In the genomic region with DNA sequence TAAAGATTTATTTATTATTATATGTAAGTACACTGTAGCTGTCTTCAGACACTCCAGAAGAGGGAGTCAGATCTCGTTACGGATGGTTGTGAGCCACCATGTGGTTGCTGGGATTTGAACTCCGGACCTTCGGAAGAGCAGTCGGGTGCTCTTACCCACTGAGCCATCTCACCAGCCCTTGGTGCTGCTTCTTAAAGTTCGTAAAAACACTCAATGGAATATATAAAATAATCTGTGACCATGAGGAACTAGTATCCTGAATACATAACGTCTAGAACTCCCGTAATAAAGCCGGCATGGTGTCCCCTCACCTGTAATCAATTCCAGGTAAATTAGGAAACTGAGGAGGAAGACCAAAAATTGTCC, we compare ENCODE assay signal across 8 mouse cellular contexts. TPM values are rescaled to one million over a fixed set of nuclear protein-coding genes. Genes with fewer than 3 reads are reported as not detected.
DNase-seq lines count a peak whose midpoint lies in the region; ATAC-seq and TF ChIP-seq lines count a peak whose summit lies in the region.
"Not testable (repeated sequence)": the region's sequence is repeated elsewhere in the genome, so short reads cannot be mapped to it uniquely, and the experiment has no call there.
"Had no signal": no experiment of that assay in that cellular context is flagged by ENCODE, and none has a peak within 500 bp of the region (broad histone marks: within the 10 kb centered on the region; RNA-seq: fewer than 3 reads in every experiment).

No protein-coding gene starts in this region.

- H3K27ac ChIP-seq in forebrain, embryonic 11.5 days (ENCODE audit: low read depth, low read length); limb, embryonic 14.5 days (replicated peaks; ENCODE audit: low read depth, low read length); macrophage: not testable (repeated sequence)
- peak overlapping the region; percentile 98 for H3K27ac ChIP-seq in heart, embryonic 15.5 days
- peak overlapping the region; percentile 96; the same call in 1 of the 2 replicates for H3K27ac ChIP-seq in intestine, embryonic 16.5 days (ENCODE audit: low read length)
- peak overlapping the region; percentile 59; the same call in 1 of the 2 replicates for H3K27ac ChIP-seq in neural tube, embryonic 13.5 days (replicated peaks)

- H3K4me3 ChIP-seq in forebrain, embryonic 11.5 days (ENCODE audit: low read depth, low read length), result peak overlapping the region; percentile 99
- peak overlapping the region; percentile 88 for H3K4me3 ChIP-seq in heart, embryonic 15.5 days
- peak overlapping the region; percentile 94 for H3K4me3 ChIP-seq in intestine, embryonic 16.5 days (ENCODE audit: low read length)
- peak overlapping the region; percentile 96 for H3K4me3 ChIP-seq in limb, embryonic 14.5 days (replicated peaks; ENCODE audit: low read length)
- H3K4me3 ChIP-seq in macrophage (ENCODE audit: inconsistent target), result peak overlapping the region; percentile 23
- peak overlapping the region; percentile 99 for H3K4me3 ChIP-seq in neural tube, embryonic 13.5 days

- not testable (repeated sequence) for TF ChIP-seq POLR2A in limb, embryonic 14.5 days (IDR thresholded peaks at IDR 0.05; ENCODE audit: borderline replicate concordance, extremely low read depth, insufficient read depth, insufficient read length)

- H3K9me3 ChIP-seq in forebrain, embryonic 11.5 days (ENCODE audit: control insufficient read depth, low read length); heart, embryonic 15.5 days (replicated peaks); intestine, embryonic 16.5 days (ENCODE audit: control insufficient read depth, low read length); limb, embryonic 14.5 days (ENCODE audit: control insufficient read depth, low read length); neural tube, embryonic 13.5 days: not testable (repeated sequence)

- ATAC-seq in forebrain, embryonic 11.5 days (replicated peaks; ENCODE audit: low FRiP score); heart, embryonic 15.5 days (replicated peaks; ENCODE audit: insufficient number of reproducible peaks, insufficient read depth, low FRiP score, low read depth); limb, embryonic 14.5 days (ENCODE audit: low FRiP score, low read depth); neural tube, embryonic 13.5 days (ENCODE audit: low read depth): not testable (repeated sequence)
- 0 out of 2 replicates have a peak, but pooled peaks have one; percentile 14 for ATAC-seq in intestine, embryonic 16.5 days

- peak; percentile 24 for DNase-seq in R1 (ENCODE audit: low read depth, low spot score)
- not testable (repeated sequence) for DNase-seq in forebrain, embryonic 11.5 days (ENCODE audit: low spot score); limb, embryonic 14.5 days (ENCODE audit: low spot score)

- H3K27me3 ChIP-seq in forebrain, embryonic 11.5 days (ENCODE audit: control insufficient read depth, insufficient read depth, low read length); heart, embryonic 15.5 days; intestine, embryonic 16.5 days (replicated peaks; ENCODE audit: control insufficient read depth, insufficient read depth, low read length); limb, embryonic 14.5 days (ENCODE audit: control insufficient read depth, insufficient read depth, low read length); neural tube, embryonic 13.5 days: not testable (repeated sequence)

- not testable (repeated sequence) for H3K9ac ChIP-seq in forebrain, embryonic 11.5 days (ENCODE audit: low read length); heart, embryonic 15.5 days; intestine, embryonic 16.5 days (ENCODE audit: low read depth, low read length); limb, embryonic 14.5 days (ENCODE audit: low read depth, low read length, severe bottlenecking); neural tube, embryonic 13.5 days

- H3K4me2 ChIP-seq in forebrain, embryonic 11.5 days (ENCODE audit: low read depth, low read length, severe bottlenecking), result peak overlapping the region; percentile 27; the same call in 1 of the 2 replicates
- peak overlapping the region; percentile 63 for H3K4me2 ChIP-seq in heart, embryonic 15.5 days
- 0 out of 2 replicates have a peak overlapping the region, but pooled peaks have one; percentile 17 for H3K4me2 ChIP-seq in intestine, embryonic 16.5 days (ENCODE audit: low read depth, low read length)
- H3K4me2 ChIP-seq in limb, embryonic 14.5 days (replicated peaks; ENCODE audit: low read depth, low read length, severe bottlenecking), result peak overlapping the region; percentile 79; the same call in 1 of the 2 replicates
- peak overlapping the region; percentile 81 for H3K4me2 ChIP-seq in neural tube, embryonic 13.5 days

- peaks cover 43% of the 10 kb centered on the region for H3K79me2 ChIP-seq in macrophage (ENCODE audit: inconsistent target)

- WGBS in forebrain, embryonic 11.5 days, result 47% methylated on average over 7 of the region's 9 CpGs
- 31% methylated on average over 9 of the region's 9 CpGs for WGBS in heart, embryonic 15.5 days
- WGBS in intestine, embryonic 16.5 days, result 38% methylated on average over 7 of the region's 9 CpGs
- WGBS in limb, embryonic 14.5 days, result 39% methylated on average over 7 of the region's 9 CpGs
- WGBS in macrophage (ENCODE audit: missing documents), result 62% methylated on average over 4 of the region's 9 CpGs
- 39% methylated on average over 9 of the region's 9 CpGs for WGBS in neural tube, embryonic 13.5 days

- H3K4me1 ChIP-seq in forebrain, embryonic 11.5 days (replicated peaks; ENCODE audit: control insufficient read depth, insufficient read depth, low read length), result not testable (repeated sequence)
- H3K4me1 ChIP-seq in heart, embryonic 15.5 days (replicated peaks), result peaks cover 24% of the 10 kb centered on the region
- H3K4me1 ChIP-seq in intestine, embryonic 16.5 days (ENCODE audit: control insufficient read depth, insufficient read depth, low read length), result peaks cover 19% of the 10 kb centered on the region
- peaks cover 11% of the 10 kb centered on the region for H3K4me1 ChIP-seq in limb, embryonic 14.5 days (ENCODE audit: control insufficient read depth, insufficient read depth, low read length)
- peaks cover 30% of the 10 kb centered on the region for H3K4me1 ChIP-seq in neural tube, embryonic 13.5 days (replicated peaks)

- H3K36me3 ChIP-seq in forebrain, embryonic 11.5 days (ENCODE audit: control insufficient read depth, insufficient read depth, low read length); heart, embryonic 15.5 days; intestine, embryonic 16.5 days (ENCODE audit: control insufficient read depth, insufficient read depth, low read length); limb, embryonic 14.5 days (ENCODE audit: control insufficient read depth, insufficient read depth, low read length); macrophage (ENCODE audit: inconsistent target); neural tube, embryonic 13.5 days: not testable (repeated sequence)

RNA-seq across cellular contexts. Expression of a gene that starts 0.3 kb away (rescaled TPM):
- 121 TPM in 2 replicates for polyA plus RNA-seq in forebrain, embryonic 11.5 days (2014; fragmentation: Nextera tagmentation; extraction: Ambion mirVana)
- polyA plus RNA-seq in heart, embryonic 15.5 days (2015; fragmentation: Nextera tagmentation; extraction: Ambion mirVana), result 54.3 and 66.6 TPM in 2 replicates
- polyA plus RNA-seq in intestine, embryonic 16.5 days (2015; fragmentation: Nextera tagmentation; extraction: Ambion mirVana), result 68.1 and 71.4 TPM in 2 replicates
- 109 and 116 TPM in 2 replicates for polyA plus RNA-seq in limb, embryonic 14.5 days (2012; rRNA removed)
- polyA plus RNA-seq in limb, embryonic 14.5 days (2014; fragmentation: Nextera tagmentation; extraction: Ambion mirVana), result 123 and 131 TPM in 2 replicates
- 10 to 100 TPM; 16.6 to 83.7 (median 45.7) TPM for total RNA-seq in macrophage (2018; cell fraction: chromatin; rRNA removed)
- total RNA-seq in macrophage (2018; cell fraction: cytosol; rRNA removed), result 10 to 100 TPM; 19.4 to 53.1 (median 30.2) TPM
- total RNA-seq in macrophage (2018; cell fraction: nucleus; rRNA removed), result 10 to 100 TPM; 13.9 to 51.8 (median 28.8) TPM
- 21.5 to 65.7 TPM (median 33.6 TPM) in 3 replicates for polyA plus RNA-seq in macrophage (2018)
- 172 and 174 TPM in 2 replicates for polyA plus RNA-seq in neural tube, embryonic 13.5 days (2015; fragmentation: Nextera tagmentation; extraction: Ambion mirVana)

RNA-seq across cellular contexts. Expression of a gene that starts 0.4 kb away (rescaled TPM):
- polyA plus RNA-seq in forebrain, embryonic 11.5 days (2014; fragmentation: Nextera tagmentation; extraction: Ambion mirVana), result 171 and 185 TPM in 2 replicates
- polyA plus RNA-seq in heart, embryonic 15.5 days (2015; fragmentation: Nextera tagmentation; extraction: Ambion mirVana), result 106 and 125 TPM in 2 replicates
- polyA plus RNA-seq in intestine, embryonic 16.5 days (2015; fragmentation: Nextera tagmentation; extraction: Ambion mirVana), result 187 and 196 TPM in 2 replicates
- 105 and 111 TPM in 2 replicates for polyA plus RNA-seq in limb, embryonic 14.5 days (2012; rRNA removed)
- polyA plus RNA-seq in limb, embryonic 14.5 days (2014; fragmentation: Nextera tagmentation; extraction: Ambion mirVana), result 221 and 234 TPM in 2 replicates
- 100 to 1,000 TPM in 25 of 26 experiments, 10 to 100 TPM in 1; 93.7 to 217 (median 158) TPM for total RNA-seq in macrophage (2018; cell fraction: chromatin; rRNA removed)
- total RNA-seq in macrophage (2018; cell fraction: cytosol; rRNA removed), result 100 to 1,000 TPM in 14 of 26 experiments, 10 to 100 TPM in 12; 90.9 to 128 (median 106) TPM
- 100 to 1,000 TPM in 25 of 26 experiments, 10 to 100 TPM in 1; 94.2 to 230 (median 144) TPM for total RNA-seq in macrophage (2018; cell fraction: nucleus; rRNA removed)
- 72.0 to 187 TPM (median 92.0 TPM) in 3 replicates for polyA plus RNA-seq in macrophage (2018)
- 147 and 168 TPM in 2 replicates for polyA plus RNA-seq in neural tube, embryonic 13.5 days (2015; fragmentation: Nextera tagmentation; extraction: Ambion mirVana)

RNA-seq across cellular contexts. Expression of a gene that starts 31.1 kb away (rescaled TPM):
- 2.4 and 3.6 TPM in 2 replicates for polyA plus RNA-seq in forebrain, embryonic 11.5 days (2014; fragmentation: Nextera tagmentation; extraction: Ambion mirVana)
- polyA plus RNA-seq in heart, embryonic 15.5 days (2015; fragmentation: Nextera tagmentation; extraction: Ambion mirVana), result 2.1 and 2.8 TPM in 2 replicates
- polyA plus RNA-seq in intestine, embryonic 16.5 days (2015; fragmentation: Nextera tagmentation; extraction: Ambion mirVana), result 5.9 and 7.0 TPM in 2 replicates
- 7.2 and 11.1 TPM in 2 replicates for polyA plus RNA-seq in limb, embryonic 14.5 days (2012; rRNA removed)
- polyA plus RNA-seq in limb, embryonic 14.5 days (2014; fragmentation: Nextera tagmentation; extraction: Ambion mirVana), result 2.5 and 3.6 TPM in 2 replicates
- total RNA-seq in macrophage (2018; cell fraction: chromatin; rRNA removed), result 1 to 10 TPM in 3 of 26 experiments, under 1 TPM in 16, not detected in 7; 0.21 to 1.7 (median 0.46) TPM
- total RNA-seq in macrophage (2018; cell fraction: cytosol; rRNA removed), result 1 to 10 TPM in 1 of 26 experiments, under 1 TPM in 25; 0.06 to 1.0 (median 0.36) TPM
- total RNA-seq in macrophage (2018; cell fraction: nucleus; rRNA removed), result 1 to 10 TPM in 2 of 26 experiments, under 1 TPM in 20, not detected in 4; 0.18 to 2.0 (median 0.51) TPM
- polyA plus RNA-seq in macrophage (2018), result 0.19 to 1.1 TPM (median 0.42 TPM) in 3 replicates
- polyA plus RNA-seq in neural tube, embryonic 13.5 days (2015; fragmentation: Nextera tagmentation; extraction: Ambion mirVana), result 13.8 and 14.1 TPM in 2 replicates

RNA-seq across cellular contexts. Expression of a gene that starts 33.0 kb away (rescaled TPM):
- 43.5 and 46.0 TPM in 2 replicates for polyA plus RNA-seq in forebrain, embryonic 11.5 days (2014; fragmentation: Nextera tagmentation; extraction: Ambion mirVana)
- 23.7 and 31.3 TPM in 2 replicates for polyA plus RNA-seq in heart, embryonic 15.5 days (2015; fragmentation: Nextera tagmentation; extraction: Ambion mirVana)
- polyA plus RNA-seq in intestine, embryonic 16.5 days (2015; fragmentation: Nextera tagmentation; extraction: Ambion mirVana), result 12.9 and 14.4 TPM in 2 replicates
- polyA plus RNA-seq in limb, embryonic 14.5 days (2012; rRNA removed), result 85.6 and 113 TPM in 2 replicates
- 36.5 and 46.2 TPM in 2 replicates for polyA plus RNA-seq in limb, embryonic 14.5 days (2014; fragmentation: Nextera tagmentation; extraction: Ambion mirVana)
- 1,000 to 10,000 TPM in 1 of 26 experiments, 100 to 1,000 TPM in 5, 10 to 100 TPM in 15, 1 to 10 TPM in 5; 5.9 to 1,053 (median 24.1) TPM for total RNA-seq in macrophage (2018; cell fraction: chromatin; rRNA removed)
- 10 to 100 TPM in 3 of 26 experiments, 1 to 10 TPM in 23; 1.3 to 54.4 (median 2.9) TPM for total RNA-seq in macrophage (2018; cell fraction: cytosol; rRNA removed)
- 100 to 1,000 TPM in 5 of 26 experiments, 10 to 100 TPM in 9, 1 to 10 TPM in 12; 2.8 to 191 (median 11.1) TPM for total RNA-seq in macrophage (2018; cell fraction: nucleus; rRNA removed)
- polyA plus RNA-seq in macrophage (2018), result 2.4 to 6.4 TPM (median 2.6 TPM) in 3 replicates
- 42.5 and 43.7 TPM in 2 replicates for polyA plus RNA-seq in neural tube, embryonic 13.5 days (2015; fragmentation: Nextera tagmentation; extraction: Ambion mirVana)

RNA-seq across cellular contexts. Expression of a gene that starts 34.9 kb away (rescaled TPM):
- not detected in 2 replicates for polyA plus RNA-seq in forebrain, embryonic 11.5 days (2014; fragmentation: Nextera tagmentation; extraction: Ambion mirVana)
- 0.30 and 1.1 TPM in 2 replicates for polyA plus RNA-seq in heart, embryonic 15.5 days (2015; fragmentation: Nextera tagmentation; extraction: Ambion mirVana)
- polyA plus RNA-seq in intestine, embryonic 16.5 days (2015; fragmentation: Nextera tagmentation; extraction: Ambion mirVana), result 3.5 and 5.8 TPM in 2 replicates
- polyA plus RNA-seq in limb, embryonic 14.5 days (2012; rRNA removed), result 0.37 and 0.47 TPM in 2 replicates
- 0.30 and 0.34 TPM in 2 replicates for polyA plus RNA-seq in limb, embryonic 14.5 days (2014; fragmentation: Nextera tagmentation; extraction: Ambion mirVana)
- 1 to 10 TPM in 14 of 26 experiments, under 1 TPM in 3, not detected in 9; 0.92 to 2.7 (median 1.3) TPM for total RNA-seq in macrophage (2018; cell fraction: chromatin; rRNA removed)
- total RNA-seq in macrophage (2018; cell fraction: cytosol; rRNA removed), result not detected
- 1 to 10 TPM in 7 of 26 experiments, under 1 TPM in 4, not detected in 15; 0.76 to 2.2 (median 1.2) TPM for total RNA-seq in macrophage (2018; cell fraction: nucleus; rRNA removed)
- polyA plus RNA-seq in macrophage (2018), result not detected in 3 replicates
- not detected in 2 replicates for polyA plus RNA-seq in neural tube, embryonic 13.5 days (2015; fragmentation: Nextera tagmentation; extraction: Ambion mirVana)
- total RNA-seq: megakaryocyte-erythroid progenitor cell, adult 5-6 weeks had no signal

Comparison
In these comparisons a context has a peak if more than half of its experiments do, and no peak if none do; other contexts are left out.
1. H3K4me2 ChIP-seq: peak in every context shown above with its lines; median percentile 81 in neural tube, embryonic 13.5 days; 79 in limb, embryonic 14.5 days; 63 in heart, embryonic 15.5 days; 27 in forebrain, embryonic 11.5 days; 17 in intestine, embryonic 16.5 days.
2. H3K4me3 ChIP-seq: peak in every context shown above with its lines; median percentile 99 in forebrain, embryonic 11.5 days; 99 in neural tube, embryonic 13.5 days; 96 in limb, embryonic 14.5 days; 94 in intestine, embryonic 16.5 days; 88 in heart, embryonic 15.5 days; 23 in macrophage.